Mouse (Mus musculus): Measurements from ENCODE around the gene Xdh. TPM values are rescaled to one million over a fixed set of nuclear protein-coding genes. Genes with fewer than 3 reads are reported as not detected.
"Not testable (repeated sequence)": the region's sequence is repeated elsewhere in the genome, so short reads cannot be mapped to it uniquely, and the experiment has no call there.

Gene Xdh
- polyA plus RNA-seq, 1 experiment from 2014 or later = 0.46 TPM

DNA sequence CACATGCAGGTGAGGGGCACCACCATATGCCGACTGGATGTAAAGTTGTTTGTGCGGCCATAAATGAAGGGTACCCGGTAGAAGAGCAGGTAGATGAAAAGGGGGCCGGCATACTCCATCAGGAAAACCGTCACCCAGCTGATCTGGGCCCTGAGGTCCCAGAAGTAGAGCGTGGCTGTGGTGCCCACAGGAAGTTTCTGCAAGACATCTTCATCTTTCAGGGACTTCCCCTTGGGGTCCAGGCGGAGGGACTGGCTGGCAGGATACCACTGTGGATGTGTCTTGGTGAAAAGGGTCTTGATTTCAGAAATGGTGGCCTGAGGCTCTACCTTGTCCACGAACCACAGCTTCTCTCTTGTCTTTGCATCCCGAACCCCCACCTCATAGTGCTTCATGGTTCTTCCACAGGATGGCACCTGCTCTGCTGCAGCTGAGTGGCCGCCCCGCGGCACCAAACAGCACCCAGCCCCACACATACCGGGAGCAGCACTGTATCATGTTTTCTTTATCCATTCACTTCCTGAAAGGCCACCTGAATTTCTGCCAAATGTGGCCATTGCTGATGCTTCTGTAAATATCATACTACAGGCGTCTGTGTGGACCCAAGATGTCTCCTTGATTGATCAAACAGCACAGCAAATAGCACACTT, 78.9 kb downstream of the Xdh start:
- Histone ChIP-seq H3K9me3 (no peaks in the 10 kb centered on the region), H3K27ac (replicated peaks) (no peak overlapping the region), H3K4me1 (no peaks in the 10 kb centered on the region), H3K27me3 (no peaks in the 10 kb centered on the region), H3K36me3 (no peaks in the 10 kb centered on the region), H3K9ac (replicated peaks) (no peak overlapping the region), H3K4me3 (no peak overlapping the region), H3K4me2 (replicated peaks) (no peak overlapping the region)
- WGBS = 93% methylated on average over 14 of the region's 14 CpGs
- ATAC-seq (replicated peaks) = no peak

DNA sequence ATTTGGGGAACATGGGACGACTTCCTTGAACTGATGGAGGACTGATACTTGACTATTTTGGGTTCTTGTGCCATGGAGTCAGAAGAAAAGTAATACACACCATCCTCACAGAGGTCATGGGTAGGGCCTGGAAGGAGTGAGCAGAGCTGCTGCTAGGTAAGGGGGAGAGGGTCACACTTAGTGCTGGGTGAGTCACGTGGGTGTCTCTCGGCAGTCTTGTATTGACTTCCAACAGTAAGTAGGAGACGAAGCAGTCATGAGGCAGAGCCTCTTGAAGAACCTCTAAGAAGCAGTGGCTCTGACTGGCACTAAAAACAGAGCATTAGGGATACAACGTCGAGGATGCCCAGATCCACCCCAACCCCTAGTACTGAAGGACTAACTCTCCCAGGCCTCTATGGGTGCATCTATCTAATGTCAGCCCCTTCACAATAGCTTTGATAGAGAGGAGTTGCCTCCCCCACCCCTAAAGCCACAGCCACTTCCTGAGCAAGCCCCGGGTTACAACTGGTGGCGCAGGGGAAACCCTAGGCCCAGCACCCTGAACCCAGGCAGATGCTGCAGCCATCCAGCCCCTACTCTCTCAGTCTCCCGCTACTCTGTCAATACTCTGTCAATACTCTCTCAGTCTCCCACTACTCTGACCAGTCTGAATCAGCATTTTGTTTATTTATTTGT, 80.8 kb downstream of the Xdh start:
- H3K4me3 ChIP-seq = no peak overlapping the region
- no peaks in the 10 kb centered on the region for H3K4me1 ChIP-seq
- H3K27ac ChIP-seq (replicated peaks) = no peak overlapping the region
- no peak for ATAC-seq (replicated peaks)
- H3K4me2 ChIP-seq (replicated peaks) = no peak overlapping the region
- no peaks in the 10 kb centered on the region for H3K9me3 ChIP-seq
- H3K36me3 ChIP-seq = no peaks in the 10 kb centered on the region
- H3K9ac ChIP-seq (replicated peaks) = no peak overlapping the region
- WGBS = 94% methylated on average over 9 of the region's 9 CpGs
- no peaks in the 10 kb centered on the region for H3K27me3 ChIP-seq

DNA sequence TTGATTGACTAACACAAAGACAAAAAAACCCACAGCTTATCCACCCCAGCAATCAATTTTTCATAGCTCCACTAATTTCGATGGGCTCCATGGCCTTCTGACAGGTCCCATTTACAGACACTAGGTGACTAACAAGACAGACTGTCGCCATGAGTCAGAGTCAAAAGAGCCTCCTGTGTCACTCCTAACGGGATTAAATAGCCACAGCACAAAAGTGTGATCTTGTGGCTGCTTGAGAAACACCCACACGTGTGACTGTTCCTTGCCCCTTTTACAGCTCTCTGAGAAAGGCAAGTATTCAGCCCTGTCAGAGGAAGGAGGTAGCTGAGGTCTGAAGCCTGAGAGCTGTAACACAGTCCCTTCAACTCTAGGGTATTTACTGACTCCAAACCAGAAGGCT, 96.3 kb downstream of the Xdh start:
- Histone ChIP-seq H3K4me3 (no peak overlapping the region), H3K9ac (replicated peaks) (no peak overlapping the region), H3K4me2 (replicated peaks) (no peak overlapping the region), H3K9me3 (no peaks in the 10 kb centered on the region), H3K4me1 (no peaks in the 10 kb centered on the region), H3K36me3 (no peaks in the 10 kb centered on the region), H3K27ac (replicated peaks) (no peak overlapping the region), H3K27me3 (no peaks in the 10 kb centered on the region)
- 54% methylated on average over 4 of the region's 4 CpGs for WGBS
- no peak for ATAC-seq (replicated peaks)

DNA sequence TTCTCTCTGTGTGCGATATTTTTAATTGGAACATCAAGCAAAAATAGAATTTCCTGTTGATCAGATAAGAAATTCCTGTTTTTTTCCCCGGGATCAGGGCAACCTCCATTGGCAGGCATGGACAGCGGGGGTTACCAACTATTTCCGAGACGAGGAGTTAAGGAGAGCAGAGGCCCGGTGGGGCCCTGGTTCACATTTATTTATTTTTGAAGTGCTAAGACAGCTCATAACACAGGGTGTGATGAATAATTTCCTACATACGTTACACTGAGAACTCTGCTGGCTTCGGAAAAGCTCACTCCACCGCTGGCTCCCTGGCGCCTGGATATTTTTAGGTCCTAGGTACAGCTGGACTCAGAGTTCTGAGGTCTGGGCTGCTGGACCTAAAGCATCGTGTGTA, 97.0 kb downstream of the Xdh start:
- no peak overlapping the region for H3K27ac ChIP-seq (replicated peaks)
- H3K36me3 ChIP-seq = no peaks in the 10 kb centered on the region
- no peak overlapping the region for H3K4me3 ChIP-seq
- H3K4me1 ChIP-seq = no peaks in the 10 kb centered on the region
- no peak for ATAC-seq (replicated peaks)
- no peaks in the 10 kb centered on the region for H3K27me3 ChIP-seq
- WGBS = 88% methylated on average over 11 of the region's 11 CpGs
- no peaks in the 10 kb centered on the region for H3K9me3 ChIP-seq
- H3K4me2 ChIP-seq (replicated peaks) = no peak overlapping the region
- H3K9ac ChIP-seq (replicated peaks) = no peak overlapping the region

DNA sequence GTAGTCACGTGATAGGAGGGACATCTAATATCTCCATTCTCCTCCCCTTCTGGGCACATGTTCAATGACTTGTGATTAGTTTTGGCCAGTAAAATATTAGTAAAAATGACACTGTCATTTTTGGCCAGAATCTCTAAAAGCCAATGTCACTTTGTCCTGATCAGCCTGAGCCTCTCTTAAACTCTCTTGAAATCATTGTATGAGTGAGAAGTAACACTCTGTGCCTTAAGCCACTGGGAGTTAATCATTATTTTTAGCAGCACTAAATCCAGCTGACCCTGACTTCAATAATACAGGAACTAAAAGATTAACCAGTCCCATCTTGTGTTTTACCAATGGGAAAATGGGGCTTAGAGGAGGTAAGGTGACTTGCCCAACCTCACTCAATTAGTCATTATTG, 102.6 kb downstream of the Xdh start:
- H3K4me3 ChIP-seq = no peak overlapping the region
- no peak overlapping the region for H3K4me2 ChIP-seq (replicated peaks)
- 93% methylated on average over 1 of the region's 1 CpGs for WGBS
- no peak overlapping the region for H3K27ac ChIP-seq (replicated peaks)
- H3K9me3 ChIP-seq = no peaks in the 10 kb centered on the region
- no peak overlapping the region for H3K9ac ChIP-seq (replicated peaks)
- no peaks in the 10 kb centered on the region for H3K36me3 ChIP-seq
- H3K27me3 ChIP-seq = no peaks in the 10 kb centered on the region
- no peaks in the 10 kb centered on the region for H3K4me1 ChIP-seq
- ATAC-seq (replicated peaks) = no peak

DNA sequence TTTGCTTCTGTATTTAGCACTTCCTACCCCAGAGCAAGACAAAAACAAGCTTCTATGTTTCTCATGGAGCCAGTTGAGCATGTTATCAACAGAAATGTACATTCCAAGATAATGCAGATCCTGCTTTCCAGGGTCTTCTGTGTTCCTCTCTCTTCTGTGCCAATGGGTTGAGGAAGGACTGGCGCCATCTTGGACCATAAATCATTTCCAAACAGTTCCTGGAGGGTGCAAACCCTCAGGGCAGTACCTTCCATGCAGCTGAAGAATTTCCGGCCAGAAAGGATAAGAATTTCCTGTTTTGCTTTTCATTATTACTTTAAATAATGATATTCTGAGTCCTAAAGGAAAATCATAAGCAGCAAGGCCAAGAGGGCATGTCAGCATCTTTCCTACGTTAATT, 104.4 kb downstream of the Xdh start:
- Histone ChIP-seq H3K4me2 (replicated peaks) (no peak overlapping the region), H3K4me1 (no peaks in the 10 kb centered on the region), H3K27ac (replicated peaks) (no peak overlapping the region), H3K4me3 (no peak overlapping the region), H3K9ac (replicated peaks) (no peak overlapping the region), H3K36me3 (no peaks in the 10 kb centered on the region), H3K9me3 (no peaks in the 10 kb centered on the region), H3K27me3 (no peaks in the 10 kb centered on the region)
- whole genome bisulfite sequencing = 81% methylated on average over 3 of the region's 3 CpGs
- no peak for ATAC-seq (replicated peaks)

DNA sequence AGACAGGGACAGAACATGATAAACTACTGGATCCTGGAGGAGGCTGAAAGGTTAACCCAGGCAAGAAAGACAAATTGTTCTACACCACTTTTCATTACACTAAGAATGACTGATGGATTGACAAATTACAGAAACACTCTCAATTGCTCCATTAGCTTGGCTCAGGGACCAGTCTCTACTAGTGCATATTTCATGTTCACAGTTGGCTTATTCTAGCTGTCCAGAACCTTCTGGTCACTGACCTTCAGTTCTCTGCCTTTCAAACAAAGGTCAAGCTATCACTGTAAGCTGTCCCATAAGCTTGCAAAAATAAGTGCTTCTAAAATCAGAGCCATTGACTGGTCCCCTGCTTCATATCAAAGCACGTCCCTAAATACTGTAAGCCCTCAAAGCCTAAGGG, 107.0 kb downstream of the Xdh start:
- H3K36me3 ChIP-seq = no peaks in the 10 kb centered on the region
- no peak overlapping the region for H3K4me2 ChIP-seq (replicated peaks)
- no peaks in the 10 kb centered on the region for H3K9me3 ChIP-seq
- H3K27me3 ChIP-seq = no peaks in the 10 kb centered on the region
- 85% methylated on average over 1 of the region's 1 CpGs for WGBS
- H3K27ac ChIP-seq (replicated peaks) = no peak overlapping the region
- ATAC-seq (replicated peaks) = no peak
- H3K4me1 ChIP-seq = no peaks in the 10 kb centered on the region
- H3K4me3 ChIP-seq = no peak overlapping the region
- no peak overlapping the region for H3K9ac ChIP-seq (replicated peaks)

DNA sequence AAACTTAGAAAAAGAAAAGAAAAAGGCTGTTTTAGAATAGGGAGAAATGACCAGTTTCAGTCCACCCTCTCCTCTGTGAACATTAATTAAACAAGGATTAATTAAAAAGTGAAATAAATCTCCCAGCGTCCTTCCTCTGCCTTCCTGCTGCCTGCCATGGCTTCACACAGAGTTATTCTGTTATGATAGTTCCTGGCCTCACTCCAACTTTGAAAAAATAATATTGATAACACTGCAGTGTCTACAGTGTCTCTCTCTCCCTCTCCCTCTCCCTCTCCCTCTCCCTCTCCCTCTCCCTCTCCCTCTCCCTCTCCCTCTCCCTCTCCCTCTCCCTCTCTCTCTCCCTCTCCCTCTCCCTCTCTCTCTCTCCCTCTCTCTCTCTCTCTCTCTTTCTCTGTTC, 110.1 kb downstream of the Xdh start:
- not testable (repeated sequence) for H3K9ac ChIP-seq (replicated peaks); H3K9me3 ChIP-seq; H3K27ac ChIP-seq (replicated peaks); H3K36me3 ChIP-seq; H3K4me3 ChIP-seq; ATAC-seq (replicated peaks); H3K4me1 ChIP-seq; H3K27me3 ChIP-seq; H3K4me2 ChIP-seq (replicated peaks)
- 13% methylated on average over 1 of the region's 1 CpGs for WGBS

DNA sequence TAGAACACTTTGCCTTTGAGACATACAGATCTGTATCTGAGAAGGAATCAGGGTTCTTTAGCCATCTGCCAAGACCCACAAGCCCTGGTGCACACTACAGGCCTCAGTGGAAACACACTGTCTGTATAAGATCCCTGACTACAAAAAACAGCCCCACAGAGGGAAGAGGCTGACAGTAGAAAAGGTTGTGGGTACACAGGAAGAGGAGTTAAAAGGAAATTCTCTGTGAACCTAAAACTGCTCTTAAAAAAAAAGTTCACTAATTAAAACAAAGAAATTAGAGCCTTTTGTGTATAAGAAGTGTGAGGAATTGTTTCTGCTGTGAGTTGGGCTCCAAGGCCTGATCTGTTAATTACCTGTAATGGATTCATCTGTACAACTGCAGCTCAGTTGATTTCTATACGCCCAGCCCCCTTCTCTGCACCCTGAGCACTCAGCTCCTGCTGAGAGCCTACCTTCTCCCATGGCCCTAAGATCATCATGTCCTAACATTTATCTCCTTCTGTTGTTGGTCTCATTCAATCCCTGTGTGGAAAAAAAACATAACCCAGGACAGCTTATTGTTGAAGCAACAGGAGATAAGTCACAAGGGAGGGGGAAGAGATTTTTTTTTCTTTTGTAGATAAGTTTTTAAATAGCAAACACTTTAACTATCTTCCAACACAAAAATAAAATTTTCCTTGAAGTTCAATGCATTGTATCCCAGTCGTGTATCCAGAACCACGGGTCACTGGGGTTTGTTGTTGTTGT, 110.7 kb downstream of the Xdh start:
- no peaks in the 10 kb centered on the region for H3K4me1 ChIP-seq

DNA sequence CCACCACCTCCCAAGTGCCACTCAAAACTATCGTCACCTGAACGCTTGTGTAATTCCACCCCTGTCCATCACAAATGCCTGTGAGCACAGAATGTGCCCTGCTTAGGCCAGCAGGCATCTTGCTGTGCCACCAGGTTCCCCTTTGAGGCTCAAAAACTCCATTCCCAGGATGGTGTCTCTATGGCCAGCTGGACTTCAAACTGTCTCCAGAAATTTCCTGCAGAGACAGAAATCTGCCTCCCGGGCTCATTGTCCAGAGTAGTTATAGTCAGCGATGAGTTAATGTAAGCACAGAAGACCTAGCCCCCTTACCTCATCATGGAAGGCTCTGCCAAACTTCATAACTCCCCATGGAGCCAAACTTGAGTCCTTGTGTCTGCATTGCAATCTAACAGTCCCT, 112.8 kb downstream of the Xdh start:
- H3K27ac ChIP-seq (replicated peaks) = no peak overlapping the region
- H3K9me3 ChIP-seq = no peaks in the 10 kb centered on the region
- no peaks in the 10 kb centered on the region for H3K4me1 ChIP-seq
- no peaks in the 10 kb centered on the region for H3K27me3 ChIP-seq
- ATAC-seq (replicated peaks) = no peak
- H3K36me3 ChIP-seq = no peaks in the 10 kb centered on the region
- H3K9ac ChIP-seq (replicated peaks) = no peak overlapping the region
- no peak overlapping the region for H3K4me3 ChIP-seq
- H3K4me2 ChIP-seq (replicated peaks) = no peak overlapping the region
- 92% methylated on average over 4 of the region's 4 CpGs for WGBS

More for the DNA sequence above, 110.7 kb downstream of the Xdh start:
- no peaks in the 10 kb centered on the region for H3K9me3 ChIP-seq
- H3K36me3 ChIP-seq = no peaks in the 10 kb centered on the region
- no peak overlapping the region for H3K4me3 ChIP-seq
- H3K4me2 ChIP-seq (replicated peaks) = no peak overlapping the region
- ATAC-seq (replicated peaks) = no peak
- 42% methylated on average over 3 of the region's 3 CpGs for WGBS
- no peaks in the 10 kb centered on the region for H3K27me3 ChIP-seq
- no peak overlapping the region for H3K9ac ChIP-seq (replicated peaks)
- H3K27ac ChIP-seq (replicated peaks) = no peak overlapping the region

DNA sequence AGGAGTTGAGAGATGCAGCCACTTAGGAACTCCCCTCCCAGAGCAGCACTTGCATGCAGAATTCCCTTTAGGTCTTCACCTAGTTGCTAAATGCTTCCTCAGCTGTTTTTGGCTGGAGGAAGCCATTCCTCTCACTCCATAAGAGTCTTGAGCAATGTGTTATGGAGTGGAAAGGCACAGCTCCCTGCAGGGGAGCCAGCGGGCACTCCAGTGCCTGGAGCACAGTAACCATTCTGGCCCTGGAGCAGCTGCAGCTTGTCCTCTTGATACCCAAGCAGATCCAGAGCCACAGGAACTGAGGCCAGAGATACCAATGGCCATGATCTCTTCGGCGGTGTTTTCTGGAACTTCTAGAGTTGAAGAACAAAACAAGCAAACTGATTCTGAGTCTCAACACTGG, 113.4 kb downstream of the Xdh start:
- ATAC-seq (replicated peaks) = no peak
- H3K27me3 ChIP-seq = no peaks in the 10 kb centered on the region
- H3K27ac ChIP-seq (replicated peaks) = no peak overlapping the region
- H3K4me1 ChIP-seq = no peaks in the 10 kb centered on the region
- H3K4me3 ChIP-seq = no peak overlapping the region
- H3K9ac ChIP-seq (replicated peaks) = no peak overlapping the region
- H3K9me3 ChIP-seq = no peaks in the 10 kb centered on the region
- no peak overlapping the region for H3K4me2 ChIP-seq (replicated peaks)
- H3K36me3 ChIP-seq = no peaks in the 10 kb centered on the region
- 94% methylated on average over 3 of the region's 3 CpGs for WGBS
